Mouse (Mus musculus): ENCODE measurements around the gene Olfr1043. TPM values are rescaled to one million over a fixed set of nuclear protein-coding genes. Genes with fewer than 3 reads are reported as not detected.

The Olfr1043 gene
- polyA plus RNA-seq (2012; rRNA removed): not detected in 2 replicates

DNA sequence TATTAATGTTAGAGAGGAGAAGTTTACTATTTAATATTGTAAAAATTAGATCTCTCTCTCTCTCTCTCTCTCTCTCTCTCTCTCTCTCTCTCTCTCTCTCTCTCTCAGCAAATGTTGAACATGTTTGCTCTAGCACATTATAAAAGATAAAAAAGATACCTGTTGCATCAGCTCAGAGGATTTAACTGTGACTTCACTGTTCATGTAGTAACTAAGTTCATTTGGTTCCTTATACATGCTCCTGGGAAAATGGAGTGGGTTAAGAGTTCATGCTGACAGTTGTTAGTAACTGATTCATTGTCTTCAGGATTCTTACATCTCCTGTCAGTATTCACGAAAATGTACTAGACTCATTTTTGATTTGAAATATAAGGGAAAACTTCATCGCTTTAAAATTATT lies at the start of gene Olfr1043:
Olfr1043 (minus strand) TSS at position 101 of the 400 bp plus-strand sequence.

GRCm38 (mm10) chr2:86202909-86203308 lies 35.6 kb upstream of the Olfr1043 start, which contains the start of gene Olfr1045:
TSS of gene Olfr1045 (minus strand) at chr2:86203009.

GRCm38 (mm10) chr2:86185583-86185982 lies 18.3 kb upstream of the Olfr1043 start, which contains the start of gene Olfr52:
TSS of gene Olfr52 (minus strand) at chr2:86185683.

DNA sequence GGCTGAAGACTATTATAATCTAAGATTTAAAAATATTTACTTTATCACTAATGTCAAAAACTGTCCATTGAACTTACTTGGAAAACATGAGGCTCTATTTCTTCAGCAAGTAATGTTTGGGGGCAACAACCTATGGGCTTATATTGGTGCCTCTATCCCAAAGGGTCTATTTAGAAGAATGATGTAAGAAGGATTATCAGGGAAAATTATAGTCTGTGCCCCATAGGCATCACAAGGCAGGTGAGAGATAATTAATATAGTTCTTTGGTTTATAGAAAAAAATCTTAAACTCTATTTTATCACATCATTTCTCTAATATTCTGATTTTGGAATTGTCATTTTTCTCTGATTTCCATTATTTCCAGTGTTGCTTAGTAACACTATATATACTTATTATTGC lies 10.4 kb upstream of the Olfr1043 start, which contains the start of gene Olfr1044:
Olfr1044 (minus strand) TSS at position 101 of the 400 bp plus-strand sequence.

DNA sequence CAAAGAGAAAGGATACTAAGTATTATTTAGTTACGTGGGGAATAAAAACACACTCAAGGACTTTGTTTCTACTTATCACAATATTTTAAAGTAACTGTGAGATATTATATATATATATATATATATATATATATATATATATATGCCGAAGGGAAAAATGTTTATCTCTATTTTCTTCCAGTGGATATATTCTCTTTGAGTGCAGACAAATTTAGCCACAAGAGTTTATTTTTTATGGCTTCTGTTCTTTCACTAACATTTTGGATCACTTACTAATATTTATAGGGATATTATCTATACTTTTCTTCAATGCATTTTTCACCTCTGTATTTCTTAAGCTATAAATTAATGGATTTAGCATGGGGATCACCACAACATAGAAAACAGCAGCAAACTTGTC lies 5.6 kb downstream of the Olfr1043 start, which contains the start of gene Olfr1042:
Olfr1042 (minus strand) TSS at position 101 of the 400 bp plus-strand sequence.

GRCm38 (mm10) chr2:86146632-86147031 lies 20.7 kb downstream of the Olfr1043 start, which contains the start of gene Olfr1040:
TSS of gene Olfr1040 (minus strand) at chr2:86146732.

DNA sequence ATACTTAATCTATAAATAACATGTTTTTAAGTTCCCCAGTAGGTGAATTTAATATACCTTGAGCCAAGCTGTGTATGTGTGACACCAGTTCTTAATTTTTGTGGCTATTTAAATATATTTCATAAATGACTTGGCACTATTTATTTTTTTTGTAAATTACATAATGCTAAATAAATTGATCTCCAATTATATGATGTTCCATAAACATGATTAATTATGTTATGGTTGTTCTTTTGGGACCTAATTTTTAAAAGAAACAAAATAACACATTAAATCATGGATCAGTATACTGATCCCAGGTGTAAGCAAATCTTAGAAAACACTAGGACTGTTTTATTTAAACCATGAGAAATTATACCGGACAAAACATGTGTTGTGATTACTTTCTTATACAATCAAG lies 31.5 kb downstream of the Olfr1043 start, which contains the start of gene Olfr1039:
Olfr1039 (minus strand) TSS at position 101 of the 400 bp plus-strand sequence.

Other genes with a start within 250 kb of the Olfr1043 start
- gene Olfr1026, start 246.0 kb downstream of the Olfr1043 start, polyA plus RNA-seq (2012; rRNA removed): not detected in 2 replicates
- gene Olfr1028, start 217.1 kb downstream of the Olfr1043 start, polyA plus RNA-seq (2012; rRNA removed): not detected in 2 replicates
- gene Olfr1029, start 193.6 kb downstream of the Olfr1043 start, polyA plus RNA-seq (2012; rRNA removed): not detected in 2 replicates
- not detected in 2 replicates for gene Olfr1030, start 188.2 kb downstream of the Olfr1043 start, polyA plus RNA-seq (2012; rRNA removed)
- gene Olfr1031, start 177.2 kb downstream of the Olfr1043 start, polyA plus RNA-seq (2012; rRNA removed): not detected in 2 replicates
- not detected in 2 replicates for gene Olfr1032, start 162.0 kb downstream of the Olfr1043 start, polyA plus RNA-seq (2012; rRNA removed)
- gene Olfr1033, start 146.9 kb downstream of the Olfr1043 start, polyA plus RNA-seq (2012; rRNA removed): 0.34 and 0.35 TPM in 2 replicates
- gene Olfr1034, start 121.7 kb downstream of the Olfr1043 start, polyA plus RNA-seq (2012; rRNA removed): 0.03 and 0.04 TPM in 2 replicates
- gene Olfr1036, start 93.5 kb downstream of the Olfr1043 start, polyA plus RNA-seq (2012; rRNA removed): not detected in 2 replicates
- gene Olfr1037, start 80.1 kb downstream of the Olfr1043 start, polyA plus RNA-seq (2012; rRNA removed): not detected in 2 replicates
- gene Olfr1039, start 31.6 kb downstream of the Olfr1043 start, polyA plus RNA-seq (2012; rRNA removed): not detected in 2 replicates
- gene Olfr1040, start 20.8 kb downstream of the Olfr1043 start, polyA plus RNA-seq (2012; rRNA removed): not detected in 2 replicates
- gene Olfr1042, start 5.7 kb downstream of the Olfr1043 start, polyA plus RNA-seq (2012; rRNA removed): not detected in 2 replicates
- not detected in 2 replicates for gene Olfr1044, start 10.3 kb upstream of the Olfr1043 start, polyA plus RNA-seq (2012; rRNA removed)
- not detected in 2 replicates for gene Olfr52, start 18.2 kb upstream of the Olfr1043 start, polyA plus RNA-seq (2012; rRNA removed)
- not detected in 2 replicates for gene Olfr1045, start 35.5 kb upstream of the Olfr1043 start, polyA plus RNA-seq (2012; rRNA removed)
- not detected in 2 replicates for gene Olfr1046, start 51.8 kb upstream of the Olfr1043 start, polyA plus RNA-seq (2012; rRNA removed)
- not detected in 2 replicates for gene Olfr1047, start 63.9 kb upstream of the Olfr1043 start, polyA plus RNA-seq (2012; rRNA removed)
- not detected in 2 replicates for gene Olfr1048, start 72.8 kb upstream of the Olfr1043 start, polyA plus RNA-seq (2012; rRNA removed)
- not detected in 2 replicates for gene Olfr1049, start 90.8 kb upstream of the Olfr1043 start, polyA plus RNA-seq (2012; rRNA removed)
- gene Olfr1051, start 111.6 kb upstream of the Olfr1043 start, polyA plus RNA-seq (2012; rRNA removed): not detected in 2 replicates
- not detected in 2 replicates for gene Olfr1052, start 124.9 kb upstream of the Olfr1043 start, polyA plus RNA-seq (2012; rRNA removed)
- gene Olfr1053, start 147.8 kb upstream of the Olfr1043 start, polyA plus RNA-seq (2012; rRNA removed): not detected in 2 replicates
- gene Olfr1054, start 167.9 kb upstream of the Olfr1043 start, polyA plus RNA-seq (2012; rRNA removed): not detected in 2 replicates
- not detected in 2 replicates for gene Olfr1055, start 182.8 kb upstream of the Olfr1043 start, polyA plus RNA-seq (2012; rRNA removed)
- not detected in 2 replicates for gene Olfr1056, start 194.9 kb upstream of the Olfr1043 start, polyA plus RNA-seq (2012; rRNA removed)
- gene Olfr1057, start 210.9 kb upstream of the Olfr1043 start, polyA plus RNA-seq (2012; rRNA removed): not detected in 2 replicates
- not detected in 2 replicates for gene Olfr1058, start 221.0 kb upstream of the Olfr1043 start, polyA plus RNA-seq (2012; rRNA removed)
- not detected in 2 replicates for gene Olfr1061, start 246.5 kb upstream of the Olfr1043 start, polyA plus RNA-seq (2012; rRNA removed)